Mouse (Mus musculus) hindbrain, embryonic 16.5 days (tissue): Measurements from ENCODE around the gene Stk25. TPM values are rescaled to one million over a fixed set of nuclear protein-coding genes. Genes with fewer than 3 reads are reported as not detected.

Experiments
- ATAC-seq: fragments of 200-750 bp; cut with Nextera tagmentation; 2 replicates; pipeline ENCODE4 v1.8.0; 2017; ENCODE audit warnings: moderate TSS enrichment, moderate library complexity
- H3K27ac ChIP-seq: fragments of 300-500 bp; sonication (generic); 2 replicates; pipeline ENCODE4 v1.5.1; 2014; ENCODE audit warnings: low read depth, mild to moderate bottlenecking, control low read depth, low read length, moderate library complexity
- H3K27me3 ChIP-seq: fragments of 300-500 bp; sonication (generic); replicated peaks from 2 replicates; pipeline ENCODE4 v1.6.1; 2014; ENCODE audit warnings: low read length; ENCODE audit not compliant: control insufficient read depth, insufficient read depth
- H3K36me3 ChIP-seq: fragments of 300-500 bp; sonication (generic); 2 replicates; pipeline ENCODE4 v1.6.1; 2014; ENCODE audit warnings: mild to moderate bottlenecking, low read length, moderate library complexity, mixed read lengths; ENCODE audit not compliant: control insufficient read depth, insufficient read depth
- H3K4me1 ChIP-seq: fragments of 300-500 bp; sonication (generic); 2 replicates; pipeline ENCODE4 v1.6.1; 2014; ENCODE audit warnings: low read depth, low read length; ENCODE audit not compliant: control insufficient read depth, insufficient read depth
- H3K4me2 ChIP-seq: fragments of 300-500 bp; sonication (generic); 2 replicates; pipeline ENCODE4 v1.6.1; 2014; ENCODE audit warnings: mild to moderate bottlenecking, low read length, control low read depth, moderate library complexity
- H3K4me3 ChIP-seq: fragments of 300-500 bp; sonication (generic); 2 replicates; pipeline ENCODE4 v1.5.1; 2014; ENCODE audit warnings: mild to moderate bottlenecking, low read length, control low read depth, moderate library complexity
- H3K9ac ChIP-seq: fragments of 300-500 bp; sonication (generic); 2 replicates; pipeline ENCODE4 v1.6.1; 2014; ENCODE audit warnings: low read depth, mild to moderate bottlenecking, control low read depth, low read length, moderate library complexity
- H3K9me3 ChIP-seq: fragments of 300-500 bp; sonication (generic); 2 replicates; pipeline ENCODE4 v1.6.1; 2014; ENCODE audit warnings: mild to moderate bottlenecking, low read length, moderate library complexity; ENCODE audit not compliant: control insufficient read depth
- WGBS: fragments of 180-500 bp; shearing (Covaris S2); extraction: QIAGEN DNeasy Blood & Tissue Kit; methylation state at CpG from one replicate; pipeline ENCODE4 v1.1.7; 2014; 5-methylcytosine and 5-hydroxymethylcytosine counted together
- polyA plus RNA-seq: library from polyadenylated mRNA; unstranded; fragments of >200 nt; fragmentation: Nextera tagmentation; extraction: Ambion mirVana; gene quantifications from 2 replicates; pipeline ENCODE4 v1.2.1, GENCODE M21; 2015

The Stk25 gene
- polyA plus RNA-seq, 1 experiment from 2014 or later: 347 TPM

- Histone ChIP-seq H3K9ac (no peak overlapping the region), H3K4me2 (no peak overlapping the region), H3K4me3 (no peak overlapping the region), H3K36me3 (peaks cover 21% of the 10 kb centered on the region), H3K27ac (no peak overlapping the region), H3K9me3 (no peaks in the 10 kb centered on the region), H3K4me1 (peaks cover 15% of the 10 kb centered on the region), H3K27me3 (no peaks in the 10 kb centered on the region)
- WGBS: 92% methylated on average over 3 of the region's 3 CpGs
- ATAC-seq: no peak
Observed at GRCm38 (mm10) chr1:93630796-93631195, 27.7 kb downstream of the Stk25 start.

- H3K36me3 ChIP-seq: peaks cover 64% of the 10 kb centered on the region
- no peaks in the 10 kb centered on the region for H3K4me1 ChIP-seq
- no peak overlapping the region for H3K4me2 ChIP-seq
- 95% methylated on average over 1 of the region's 1 CpGs for WGBS
- no peak for ATAC-seq
- H3K27me3 ChIP-seq: no peaks in the 10 kb centered on the region
- H3K9ac ChIP-seq: no peak overlapping the region
- no peak overlapping the region for H3K4me3 ChIP-seq
- H3K27ac ChIP-seq: no peak overlapping the region
- no peaks in the 10 kb centered on the region for H3K9me3 ChIP-seq
Observed at GRCm38 (mm10) chr1:93624502-93624901, 34.0 kb downstream of the Stk25 start.

GRCm38 (mm10) chr1:93618948-93619347 lies 39.5 kb downstream of the Stk25 start:
- 82% methylated on average over 5 of the region's 5 CpGs for WGBS
- no peaks in the 10 kb centered on the region for H3K9me3 ChIP-seq
- no peak overlapping the region for H3K4me2 ChIP-seq
- no peaks in the 10 kb centered on the region for H3K27me3 ChIP-seq
- H3K4me1 ChIP-seq: no peaks in the 10 kb centered on the region
- H3K36me3 ChIP-seq: peaks cover 27% of the 10 kb centered on the region
- H3K4me3 ChIP-seq: no peak overlapping the region
- no peak overlapping the region for H3K27ac ChIP-seq
- H3K9ac ChIP-seq: no peak overlapping the region
- peak; percentile 58; the same call in 1 of the 2 replicates for ATAC-seq

- Histone ChIP-seq H3K9ac (no peak overlapping the region), H3K27ac (no peak overlapping the region), H3K4me1 (no peaks in the 10 kb centered on the region), H3K9me3 (no peaks in the 10 kb centered on the region), H3K4me2 (no peak overlapping the region), H3K27me3 (no peaks in the 10 kb centered on the region), H3K4me3 (no peak overlapping the region), H3K36me3 (peaks cover 20% of the 10 kb centered on the region)
- ATAC-seq: no peak
- 93% methylated on average over 4 of the region's 4 CpGs for WGBS
Observed at GRCm38 (mm10) chr1:93618059-93618748, 40.3 kb downstream of the Stk25 start.

- no peaks in the 10 kb centered on the region for H3K4me1 ChIP-seq
- ATAC-seq: no peak
- no peak overlapping the region for H3K27ac ChIP-seq
- no peaks in the 10 kb centered on the region for H3K27me3 ChIP-seq
- no peak overlapping the region for H3K4me2 ChIP-seq
- H3K9ac ChIP-seq: no peak overlapping the region
- H3K9me3 ChIP-seq: no peaks in the 10 kb centered on the region
- no peaks in the 10 kb centered on the region for H3K36me3 ChIP-seq
- 88% methylated on average over 8 of the region's 8 CpGs for WGBS
- H3K4me3 ChIP-seq: no peak overlapping the region
Observed at GRCm38 (mm10) chr1:93609762-93610161, 48.7 kb downstream of the Stk25 start.

- no peaks in the 10 kb centered on the region for H3K9me3 ChIP-seq
- no peak for ATAC-seq
Observed at GRCm38 (mm10) chr1:93608696-93609245, 49.7 kb downstream of the Stk25 start.

GRCm38 (mm10) chr1:93607090-93608083 lies 51.1 kb downstream of the Stk25 start:
- H3K4me1 ChIP-seq: no peaks in the 10 kb centered on the region
- H3K36me3 ChIP-seq: no peaks in the 10 kb centered on the region
- H3K9ac ChIP-seq: no peak overlapping the region
- WGBS: 85% methylated on average over 14 of the region's 14 CpGs
- no peak overlapping the region for H3K4me3 ChIP-seq
- ATAC-seq: no peak
- no peaks in the 10 kb centered on the region for H3K9me3 ChIP-seq
- no peak overlapping the region for H3K4me2 ChIP-seq
- H3K27me3 ChIP-seq: no peaks in the 10 kb centered on the region
- no peak overlapping the region for H3K27ac ChIP-seq

More at GRCm38 (mm10) chr1:93608696-93609245, 49.7 kb downstream of the Stk25 start:
- no peaks in the 10 kb centered on the region for H3K36me3 ChIP-seq
- H3K4me1 ChIP-seq: no peaks in the 10 kb centered on the region
- no peak overlapping the region for H3K4me2 ChIP-seq
- H3K4me3 ChIP-seq: no peak overlapping the region
- no peak overlapping the region for H3K9ac ChIP-seq
- WGBS: 80% methylated on average over 4 of the region's 4 CpGs
- H3K27me3 ChIP-seq: no peaks in the 10 kb centered on the region
- no peak overlapping the region for H3K27ac ChIP-seq

- Histone ChIP-seq H3K9ac (no peak overlapping the region), H3K4me2 (no peak overlapping the region), H3K27me3 (no peaks in the 10 kb centered on the region), H3K36me3 (no peaks in the 10 kb centered on the region), H3K4me1 (no peaks in the 10 kb centered on the region), H3K27ac (no peak overlapping the region), H3K9me3 (no peaks in the 10 kb centered on the region), H3K4me3 (no peak overlapping the region)
- no peak for ATAC-seq
- 96% methylated on average over 12 of the region's 12 CpGs for WGBS
Observed at GRCm38 (mm10) chr1:93603921-93604320, 54.5 kb downstream of the Stk25 start.

- 80% methylated on average over 4 of the region's 4 CpGs for WGBS
- ATAC-seq: no peak
- Histone ChIP-seq H3K27ac (no peak overlapping the region), H3K27me3 (no peaks in the 10 kb centered on the region), H3K9ac (no peak overlapping the region), H3K9me3 (no peaks in the 10 kb centered on the region), H3K4me3 (no peak overlapping the region), H3K36me3 (no peaks in the 10 kb centered on the region), H3K4me2 (no peak overlapping the region), H3K4me1 (no peaks in the 10 kb centered on the region)
Observed at GRCm38 (mm10) chr1:93602911-93603310, 55.5 kb downstream of the Stk25 start.
